Mouse (Mus musculus) WW6 (cell line): ENCODE results near the gene Kif11.

Experiments
- DNase-seq: peaks from one replicate; pipeline ENCODE4 v3.0.0-alpha.2; 2013; ENCODE audit warnings: low read depth, low spot score

The Kif11 gene

DNA sequence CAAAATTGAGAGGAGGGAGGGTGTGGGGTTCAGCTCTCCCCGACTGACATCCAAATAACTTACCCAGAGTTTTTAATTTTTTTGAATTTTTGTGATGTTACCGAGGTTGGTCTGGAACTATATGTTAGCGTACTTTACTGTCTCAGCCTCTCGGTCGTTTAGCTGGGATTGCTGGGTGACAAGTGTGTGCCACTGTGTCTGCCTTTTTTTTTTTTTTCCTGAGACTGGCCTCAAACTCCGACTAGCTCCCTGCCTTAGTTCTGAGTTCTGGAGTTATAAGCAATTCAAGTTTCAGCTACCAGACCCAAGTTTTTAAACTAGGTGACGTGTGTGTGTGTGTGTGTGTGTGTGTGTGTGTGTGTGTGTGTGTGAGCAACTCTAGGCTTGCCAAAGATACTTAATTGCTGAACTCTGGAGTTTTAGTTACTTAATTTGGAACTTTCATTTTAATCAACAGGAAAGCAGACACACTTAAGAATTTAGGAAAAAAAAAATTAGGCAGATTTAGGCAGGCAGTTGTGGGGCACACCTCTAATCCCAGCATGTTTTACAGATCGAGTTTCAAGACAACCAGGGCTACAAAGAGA, 1.3 kb downstream of the Kif11 start:
- no peak for DNase-seq

GRCm38 (mm10) chr19:37378816-37379215, 2.6 kb downstream of the Kif11 start:
- no peak for DNase-seq

DNA sequence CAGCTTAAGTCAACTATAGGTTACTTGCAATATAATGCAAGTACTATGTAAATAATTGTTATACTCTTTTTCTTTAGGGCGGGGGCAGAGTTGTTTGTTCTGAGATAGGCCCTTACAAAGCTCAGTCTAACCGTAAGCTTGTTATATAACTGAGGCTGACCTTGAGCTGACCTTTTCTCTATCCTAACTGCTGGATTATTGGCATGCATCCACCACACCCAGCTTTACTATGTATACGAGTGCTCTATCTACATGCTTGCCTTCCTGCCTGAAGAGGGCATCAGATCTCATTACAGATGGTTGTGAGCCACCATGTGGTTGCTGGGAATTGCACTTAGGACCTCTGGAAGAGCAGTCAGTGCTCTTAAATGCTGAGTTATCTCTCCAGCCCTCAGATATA, 9.9 kb downstream of the Kif11 start:
- DNase-seq = no peak

- no peak for DNase-seq
Measured at GRCm38 (mm10) chr19:37391869-37392268, 15.7 kb downstream of the Kif11 start.

- no peak for DNase-seq
Measured at GRCm38 (mm10) chr19:37396279-37396678, 20.1 kb downstream of the Kif11 start.

DNA sequence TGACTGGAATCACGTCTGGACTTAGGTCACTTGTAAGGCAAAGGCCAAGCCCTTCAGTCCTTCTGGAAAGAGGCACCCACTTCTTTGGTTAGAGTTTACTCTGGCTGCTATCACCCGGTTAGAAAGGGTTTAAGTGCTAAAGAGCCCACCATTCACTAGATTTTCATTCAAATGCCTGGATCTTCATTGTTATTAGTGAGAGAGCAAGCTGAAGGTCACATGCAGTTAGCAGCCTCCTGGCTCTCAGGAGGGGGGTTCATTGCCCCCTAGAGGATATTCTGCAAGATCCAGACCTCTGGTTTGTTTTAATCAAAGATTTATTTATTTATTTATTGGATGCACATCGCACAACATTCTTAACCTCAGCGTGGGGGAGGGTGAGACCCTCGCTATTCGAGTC, 24.7 kb downstream of the Kif11 start:
- DNase-seq = no peak

GRCm38 (mm10) chr19:37418294-37418693, 42.1 kb downstream of the Kif11 start:
- no peak for DNase-seq

- no peak for DNase-seq
Measured at GRCm38 (mm10) chr19:37419613-37420012, 43.4 kb downstream of the Kif11 start.

DNA sequence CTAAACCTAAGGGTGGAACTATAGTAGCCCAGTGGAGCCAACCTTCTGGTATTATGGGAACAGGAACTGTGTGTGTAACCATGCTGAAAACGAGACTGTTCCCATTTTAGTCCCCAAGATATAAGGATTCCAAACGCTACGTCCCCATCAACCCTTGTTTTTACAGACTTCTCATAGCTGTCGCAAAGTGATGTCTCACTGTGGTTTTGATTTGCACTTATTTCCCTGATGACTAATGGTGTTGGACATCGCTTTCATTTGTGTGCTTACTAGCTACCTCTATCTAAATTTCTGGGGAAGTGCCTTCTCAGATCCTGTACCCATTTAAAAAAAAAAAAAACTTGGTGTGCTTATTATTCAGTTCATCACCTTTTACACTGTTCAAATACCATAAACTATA, 52.4 kb downstream of the Kif11 start:
- no peak for DNase-seq

DNA sequence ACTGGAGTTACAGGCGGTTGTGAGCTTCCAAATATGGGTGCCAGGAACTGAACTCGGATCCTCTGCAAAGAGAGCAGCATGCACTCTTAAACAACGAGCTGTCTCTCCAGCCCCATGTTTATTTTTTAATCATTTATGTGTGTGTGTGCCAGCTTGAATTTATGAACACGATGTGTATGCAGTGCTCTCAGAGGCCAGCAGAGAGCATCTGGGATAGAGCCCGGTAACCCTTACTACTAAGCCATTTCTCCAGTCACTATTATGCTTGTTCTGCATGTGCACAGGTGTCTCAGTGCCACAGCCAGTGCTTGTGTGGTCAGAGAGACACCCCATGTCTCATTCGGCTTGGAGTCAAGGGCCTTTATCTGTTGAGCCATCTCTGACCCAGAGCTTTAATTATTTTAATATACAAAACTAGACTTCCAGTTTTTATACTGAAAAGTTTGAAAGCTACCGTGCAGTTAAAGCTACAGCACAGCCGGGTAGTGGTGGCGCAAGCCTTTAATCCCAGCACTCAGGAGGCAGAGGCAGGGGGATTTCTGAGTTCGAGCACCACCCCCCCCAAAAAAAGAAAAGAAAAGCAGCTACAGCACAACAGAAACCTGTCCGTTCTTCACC, 55.0 kb downstream of the Kif11 start:
- DNase-seq = no peak

GRCm38 (mm10) chr19:37432868-37433570, 56.8 kb downstream of the Kif11 start:
- DNase-seq = no peak

DNA sequence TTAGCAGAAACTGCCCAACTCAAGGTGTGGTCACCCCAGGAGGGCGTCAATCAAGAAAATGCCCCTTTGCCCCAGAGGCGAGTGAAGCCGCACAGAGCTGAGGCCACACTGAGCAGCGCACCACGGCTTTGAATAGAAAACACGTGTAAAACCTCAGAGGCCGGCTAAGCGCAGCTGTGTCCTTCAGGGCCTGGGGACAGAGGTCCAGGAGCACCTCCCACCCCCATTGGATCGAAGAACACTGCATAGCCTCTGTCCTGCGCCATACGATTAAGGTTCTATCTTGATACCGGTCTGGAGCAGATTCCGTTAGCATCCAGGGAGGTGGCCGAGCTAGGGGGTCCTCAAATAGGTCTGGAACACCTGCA, 57.7 kb downstream of the Kif11 start:
- peak; percentile 18 for DNase-seq

GRCm38 (mm10) chr19:37434263-37434951, 58.2 kb downstream of the Kif11 start, which contains the start of gene Hhex:
Hhex (plus strand) TSS chr19:37434810.
- DNase-seq = peak; percentile 55

DNA sequence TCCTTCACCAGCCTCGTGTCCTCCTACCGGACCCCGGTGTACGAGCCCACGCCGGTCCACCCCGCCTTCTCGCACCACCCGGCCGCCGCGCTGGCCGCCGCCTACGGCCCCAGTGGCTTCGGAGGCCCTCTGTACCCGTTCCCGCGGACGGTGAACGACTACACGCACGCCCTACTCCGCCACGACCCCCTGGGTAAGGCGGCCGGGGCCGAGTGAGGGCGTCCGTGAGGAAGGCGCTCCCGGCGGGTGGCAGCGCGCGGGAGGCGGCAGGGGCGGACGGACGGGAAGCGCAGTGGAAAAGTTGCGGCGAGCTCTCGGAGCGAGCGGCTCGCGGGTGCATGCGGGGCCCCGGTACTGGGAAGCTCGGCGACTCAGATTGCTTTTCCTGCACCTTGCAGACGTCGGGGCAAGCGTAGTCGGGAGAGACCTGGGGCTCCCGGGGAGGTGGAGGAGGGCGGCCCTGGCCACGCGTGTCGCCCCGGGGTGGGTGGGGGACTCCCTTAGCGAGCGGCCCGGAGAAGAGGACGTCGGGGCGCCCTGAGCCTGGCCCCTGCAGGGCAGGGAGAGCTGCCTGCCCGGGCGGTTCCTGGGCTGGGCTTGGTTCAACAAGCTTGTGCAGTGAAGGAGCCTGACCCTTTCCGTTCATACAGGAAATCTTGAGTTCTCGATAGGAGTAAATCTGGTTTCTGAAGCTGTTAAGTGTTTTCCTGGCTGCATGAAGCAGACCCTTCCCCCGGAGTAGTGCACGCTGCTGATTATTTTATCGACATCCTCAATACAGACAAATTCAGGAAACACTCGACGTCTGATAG, 59.0 kb downstream of the Kif11 start:
- DNase-seq = peak; percentile 14

- DNase-seq = no peak
Measured at GRCm38 (mm10) chr19:37435853-37436174, 59.6 kb downstream of the Kif11 start.

GRCm38 (mm10) chr19:37436514-37437288, 60.5 kb downstream of the Kif11 start:
- no peak for DNase-seq

- DNase-seq = no peak
Measured at GRCm38 (mm10) chr19:37437289-37437606, 61.0 kb downstream of the Kif11 start.

GRCm38 (mm10) chr19:37440181-37440580, 64.0 kb downstream of the Kif11 start:
- DNase-seq = no peak

- no peak for DNase-seq
Measured at GRCm38 (mm10) chr19:37440708-37441475, 64.7 kb downstream of the Kif11 start.

GRCm38 (mm10) chr19:37442524-37443286, 66.5 kb downstream of the Kif11 start:
- no peak for DNase-seq
